Mouse (Mus musculus) MEL (cell line): ENCODE results near the gene Dot1l. TPM values are rescaled to one million over a fixed set of nuclear protein-coding genes. Genes with fewer than 3 reads are reported as not detected.

Source experiments
- DNase-seq: peaks from one replicate; pipeline ENCODE4 v3.0.0; 2011; ENCODE audit warnings: low read depth, low spot score
- H3K27ac ChIP-seq: 2 replicates; pipeline ENCODE4 v1.5.1; 2012; ENCODE audit warnings: low read depth, mild to moderate bottlenecking, control low read depth, low read length, moderate library complexity; ENCODE audit not compliant: control insufficient read depth
- H3K27me3 ChIP-seq, 2 experiments: fragments of 150-350 bp in 1 of 2; sonication (generic) in 1 of 2; 2 replicates each; pipeline ENCODE4 v1.6.1; 2012; ENCODE audit warnings: low read length in 2 of 2, mild to moderate bottlenecking in 2 of 2, improper control_type of control experiment in 1 of 2, moderate library complexity in 1 of 2; ENCODE audit not compliant: insufficient read depth in 2 of 2, control insufficient read depth in 1 of 2
- H3K36me3 ChIP-seq, 2 experiments: 2 replicates each; pipeline ENCODE4 v1.6.1; 2012 to 2014; ENCODE audit warnings: low read length in 2 of 2, improper control_type of control experiment in 1 of 2, inconsistent platforms in 1 of 2, mild to moderate bottlenecking in 1 of 2; ENCODE audit not compliant: insufficient read depth in 2 of 2, control insufficient read depth in 1 of 2
- H3K4me1 ChIP-seq, 2 experiments: fragments of 150-350 bp in 1 of 2; sonication (generic) in 1 of 2; 2 replicates each; pipeline ENCODE4 v1.6.1; 2012; ENCODE audit warnings: low read length in 2 of 2, improper control_type of control experiment in 1 of 2, mild to moderate bottlenecking in 1 of 2; ENCODE audit not compliant: insufficient read depth in 2 of 2, control insufficient read depth in 1 of 2
- H3K4me3 ChIP-seq, 2 experiments: fragments of 150-350 bp in 1 of 2; sonication (generic) in 1 of 2; 2 replicates each; pipeline ENCODE4 v1.5.1; 2012; ENCODE audit warnings: low read depth in 2 of 2, low read length in 2 of 2, mild to moderate bottlenecking in 2 of 2, moderate library complexity in 2 of 2, control low read depth in 1 of 2, improper control_type of control experiment in 1 of 2; ENCODE audit not compliant: control insufficient read depth in 1 of 2, insufficient read depth in 1 of 2
- H3K79me2 ChIP-seq: 2 replicates; pipeline ENCODE4 v1.6.1; 2012; ENCODE audit warnings: mild to moderate bottlenecking, low read length, moderate library complexity; ENCODE audit not compliant: control insufficient read depth, poor library complexity, insufficient read depth
- H3K9ac ChIP-seq: 2 replicates; pipeline ENCODE4 v1.6.1; 2012; ENCODE audit warnings: low read depth, mild to moderate bottlenecking, control low read depth, low read length, moderate library complexity; ENCODE audit not compliant: control insufficient read depth, poor library complexity, severe bottlenecking
- H3K9me3 ChIP-seq: fragments of 150-350 bp; sonication (generic); replicated peaks from 2 replicates; pipeline ENCODE4 v1.6.1; 2012; ENCODE audit warnings: mild to moderate bottlenecking, low read length, improper control_type of control experiment, moderate library complexity; ENCODE audit not compliant: insufficient read depth
- BHLHE40 ChIP-seq: IDR thresholded peaks from 2 replicates; pipeline ENCODE4 v1.6.1; 2012; ENCODE audit warnings: low read depth, mild to moderate bottlenecking, inconsistent platforms, low read length, improper control_type of control experiment, borderline replicate concordance
- CHD2 ChIP-seq: IDR thresholded peaks from 2 replicates; pipeline ENCODE4 v1.6.1; 2011; ENCODE audit warnings: low read length, improper control_type of control experiment
- CTCF ChIP-seq, 3 experiments: IDR thresholded peaks in 2 of 3; conservative IDR thresholded peaks in 1 of 3; 2 replicates each; pipeline ENCODE4 v1.5.1; 2011 to 2012; ENCODE audit warnings: low read length in 3 of 3, low read depth in 2 of 3, mild to moderate bottlenecking in 2 of 3, improper control_type of control experiment in 1 of 3, inconsistent platforms in 1 of 3, mixed read lengths in 1 of 3, moderate library complexity in 1 of 3; ENCODE audit not compliant: control insufficient read depth in 1 of 3, insufficient read depth in 1 of 3, poor library complexity in 1 of 3, severe bottlenecking in 1 of 3
- ETS1 ChIP-seq: IDR thresholded peaks from 2 replicates; pipeline ENCODE4 v1.6.1; 2012; ENCODE audit warnings: low read depth, mild to moderate bottlenecking, inconsistent platforms, low read length, improper control_type of control experiment, moderate library complexity
- KAT2A ChIP-seq: conservative IDR thresholded peaks from 2 replicates; pipeline ENCODE4 v1.6.1; 2012; ENCODE audit warnings: low read depth, low read length, improper control_type of control experiment, inconsistent platforms
- MAX ChIP-seq: IDR thresholded peaks from 2 replicates; pipeline ENCODE4 v1.6.1; 2011; ENCODE audit warnings: low read length, improper control_type of control experiment
- MEF2A ChIP-seq: IDR thresholded peaks from 2 replicates; pipeline ENCODE4 v1.6.1; 2014; ENCODE audit warnings: low read depth, mild to moderate bottlenecking, inconsistent platforms, low read length, improper control_type of control experiment; ENCODE audit not compliant: poor library complexity, insufficient replicate concordance, severe bottlenecking; ENCODE audit errors: extremely low read depth
- NELFE ChIP-seq: IDR thresholded peaks from 2 replicates; pipeline ENCODE4 v1.6.1; 2011; ENCODE audit warnings: low read depth, low read length, improper control_type of control experiment
- POLR2AphosphoS5 ChIP-seq: IDR thresholded peaks from 2 replicates; pipeline ENCODE4 v1.6.1; 2012; ENCODE audit warnings: low read depth, borderline replicate concordance, mild to moderate bottlenecking, inconsistent platforms, low read length, moderate library complexity, mixed read lengths
- RAD21 ChIP-seq: IDR thresholded peaks from 2 replicates; pipeline ENCODE4 v1.6.1; 2011; ENCODE audit warnings: mild to moderate bottlenecking, low read depth, low read length, improper control_type of control experiment
- SIN3A ChIP-seq: IDR thresholded peaks from 2 replicates; pipeline ENCODE4 v1.6.1; 2012; ENCODE audit warnings: low read length, improper control_type of control experiment, inconsistent platforms
- TCF12 ChIP-seq: IDR thresholded peaks from 2 replicates; pipeline ENCODE4 v1.6.1; 2014; ENCODE audit warnings: low read depth, mild to moderate bottlenecking, inconsistent platforms, low read length, improper control_type of control experiment, moderate library complexity
- UBTF ChIP-seq: IDR thresholded peaks from 2 replicates; pipeline ENCODE4 v1.6.1; 2012; ENCODE audit warnings: low read depth, mild to moderate bottlenecking, inconsistent platforms, low read length, improper control_type of control experiment, moderate library complexity, borderline replicate concordance; ENCODE audit not compliant: insufficient read depth
- USF1 ChIP-seq: IDR thresholded peaks from 2 replicates; pipeline ENCODE4 v1.6.1; 2014; ENCODE audit warnings: low read depth, mild to moderate bottlenecking, inconsistent platforms, low read length, improper control_type of control experiment, moderate library complexity
- ZC3H11A ChIP-seq: IDR thresholded peaks from 2 replicates; pipeline ENCODE4 v1.6.1; 2012; ENCODE audit warnings: low read depth, mild to moderate bottlenecking, inconsistent platforms, low read length, improper control_type of control experiment
- ZKSCAN1 ChIP-seq: IDR thresholded peaks from 2 replicates; pipeline ENCODE4 v1.6.1; 2012; ENCODE audit warnings: low read depth, mild to moderate bottlenecking, inconsistent platforms, low read length, improper control_type of control experiment, moderate library complexity
- ZNF384 ChIP-seq: IDR thresholded peaks from 2 replicates; pipeline ENCODE4 v1.6.1; 2012; ENCODE audit warnings: low read depth, mild to moderate bottlenecking, inconsistent platforms, low read length, improper control_type of control experiment
- polyA plus RNA-seq, 2 experiments: library from polyadenylated mRNA; stranded (reverse) in 1 of 2; unstranded in 1 of 2; fragments of >175 nt in 1 of 2; fragments of >200 nt in 1 of 2; gene quantifications; 2 replicates each; pipeline versions ENCODE4 v1.2.1 to v1.2.4; 2012; ENCODE audit warnings: low replicate concordance in 2 of 2, low read depth in 1 of 2; ENCODE audit not compliant: insufficient read length in 2 of 2, insufficient read depth in 1 of 2, missing spikeins in 1 of 2
- total RNA-seq: library from RNA; depleted of rRNA; stranded (reverse); fragments of 300-350 nt; gene quantifications from 2 replicates; pipeline ENCODE4 v1.2.3, GENCODE M21; 2012

Gene Dot1l
- total and polyA plus RNA-seq, 3 experiments: 15.0 to 70.6 TPM; not detected in 1

GRCm38 (mm10) chr10:80790761-80791404 is 35.9 kb downstream of the Dot1l start:
- no peak for DNase-seq

GRCm38 (mm10) chr10:80791476-80792174 is 36.6 kb downstream of the Dot1l start:
- Histone ChIP-seq H3K27me3 (no peaks in the 10 kb centered on the region), H3K4me1 (peaks cover 0 to 2% of the 10 kb centered on the region in 2 experiments; a peak in 2 of 4 replicates), H3K9ac (no peak overlapping the region), H3K79me2 (peaks cover 4% of the 10 kb centered on the region), H3K36me3 (peaks cover 3 to 13% of the 10 kb centered on the region in 2 experiments; a peak in 3 of 4 replicates), H3K4me3 (no peak overlapping the region), H3K27ac (no peak overlapping the region), H3K9me3 (no peaks in the 10 kb centered on the region)
- TF ChIP-seq KAT2A (no peak), USF1 (no peak), BHLHE40 (no peak), ZKSCAN1 (no peak), ETS1 (no peak), POLR2AphosphoS5 (no peak), NELFE (no peak), MEF2A (no peak), UBTF (no peak), ZC3H11A (no peak), CHD2 (no peak)
- DNase-seq: no peak

More at GRCm38 (mm10) chr10:80790761-80791404, 35.9 kb downstream of the Dot1l start:
- Histone ChIP-seq H3K36me3 (peaks cover 0 to 13% of the 10 kb centered on the region in 2 experiments; a peak in 2 of 4 replicates), H3K79me2 (no peaks in the 10 kb centered on the region), H3K4me3 (no peak overlapping the region), H3K9ac (no peak overlapping the region), H3K4me1 (no peaks in the 10 kb centered on the region), H3K27me3 (no peaks in the 10 kb centered on the region), H3K27ac (no peak overlapping the region), H3K9me3 (no peaks in the 10 kb centered on the region)
- TF ChIP-seq ZC3H11A: no peak
- no peak for TF ChIP-seq RAD21
- no peak for TF ChIP-seq MAX
- TF ChIP-seq SIN3A: no peak
- TF ChIP-seq CHD2: no peak
- no peak for TF ChIP-seq ZNF384
- TF ChIP-seq TCF12: no peak
- no peak for TF ChIP-seq ETS1
- TF ChIP-seq CTCF (IDR thresholded peaks at IDR 0.05 in 2 of 3, conservative IDR thresholded peaks at IDR 0.05 in 1 of 3; ENCODE audit: control insufficient read depth in 1 of 3, insufficient read depth in 1 of 3, low read depth in 2 of 3, low read length in 3 of 3, poor library complexity in 1 of 3, severe bottlenecking in 1 of 3): no peak
